Mouse (Mus musculus) gastrocnemius, postnatal 4 days (tissue): ENCODE measurements around the gene Mad2l2. TPM values are rescaled to one million over a fixed set of nuclear protein-coding genes. Genes with fewer than 3 reads are reported as not detected.

Experiments used
- DNase-seq, 2 experiments: peaks; one replicate each; pipeline ENCODE4 v3.0.0; 2021 to 2022; ENCODE audit warnings: low spot score in 2 of 2, mixed read lengths in 2 of 2
- long read RNA-seq, 2 experiments: library from polyadenylated mRNA; stranded (forward); transcript quantifications; one replicate each; pipeline ENCODE4 v2.0.0; 2021
- total RNA-seq, 2 experiments: library from RNA; stranded (reverse); gene quantifications; 2 replicates each; pipeline ENCODE4 v1.2.3; 2021

The Mad2l2 gene
- total RNA-seq = 10 to 100 TPM; 19.0 to 20.4 TPM
- long read RNA-seq, experiment 1, transcript Mad2l2-202 (10 exons, 1,162 nt) = minor isoform, 6 of 36 reads
- long read RNA-seq, experiment 1, transcript Mad2l2-201 (8 exons, 1,535 nt) = major isoform, 14 of 36 reads
- long read RNA-seq, experiment 1, partial matches to known transcripts = 0 of 36 reads
- long read RNA-seq, experiment 1, other reads (novel, unspliced or antisense) = 13 of 36 reads
- long read RNA-seq, experiment 2, transcript Mad2l2-201 (8 exons, 1,535 nt) = major isoform, 13 of 26 reads
- long read RNA-seq, experiment 2, transcript Mad2l2-203 (8 exons, 949 nt) = minor isoform, 5 of 26 reads
- long read RNA-seq, experiment 2, partial matches to known transcripts = 0 of 26 reads
- long read RNA-seq, experiment 2, other reads (novel, unspliced or antisense) = 7 of 26 reads

DNA sequence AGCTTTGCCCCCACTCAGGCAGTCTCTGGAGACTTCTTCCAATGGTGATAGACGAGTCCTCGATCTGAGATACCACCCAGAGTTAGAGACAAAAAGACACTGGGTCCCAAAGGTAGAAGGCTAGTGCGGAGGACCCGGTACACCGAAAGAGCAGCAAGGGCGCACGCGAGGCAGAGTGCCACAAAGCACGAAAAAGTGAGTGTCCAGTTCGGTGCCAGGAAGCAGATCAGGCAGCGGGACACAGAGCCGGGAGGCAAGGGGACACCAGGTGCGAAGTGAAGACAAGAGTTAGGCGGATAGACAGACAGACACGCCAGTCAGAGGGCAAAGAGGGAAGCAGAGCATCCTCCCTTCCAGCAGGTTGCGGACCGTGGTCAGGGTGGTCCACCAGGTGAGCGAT is at the start of gene Mad2l2:
Mad2l2 (plus strand) TSS at position 252 of the 400 bp plus-strand sequence.
- no peak for DNase-seq

DNA sequence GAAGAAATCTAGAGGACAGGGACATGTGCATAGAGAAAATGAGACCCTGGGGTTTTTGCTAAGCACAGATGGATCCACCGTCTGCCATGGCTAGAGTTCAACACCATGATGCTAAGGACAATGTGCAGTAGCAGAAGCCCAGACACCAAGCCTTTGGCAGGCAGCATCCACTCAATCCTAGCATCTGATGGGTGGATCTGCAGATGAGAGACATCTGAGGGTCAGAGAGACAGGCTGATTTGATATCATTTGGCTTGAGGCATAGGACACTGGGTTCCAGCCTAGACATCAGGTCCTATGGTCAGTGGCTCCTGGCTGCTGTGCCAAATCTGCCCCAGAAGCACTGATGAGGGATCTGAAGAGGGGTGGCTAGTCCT is 49.6 kb upstream of the Mad2l2 start:
- no peak for DNase-seq

- DNase-seq = no peak
Measured at GRCm38 (mm10) chr4:148081201-148081600, 49.0 kb upstream of the Mad2l2 start.

- peak in 1 of 2 experiments; percentile 61 for DNase-seq
Measured at GRCm38 (mm10) chr4:148082257-148083044, 47.7 kb upstream of the Mad2l2 start.

- DNase-seq = peak in 1 of 2 experiments; percentile 47
Measured at GRCm38 (mm10) chr4:148083176-148083899, 46.8 kb upstream of the Mad2l2 start.

- peak in 1 of 2 experiments; percentile 62 for DNase-seq
Measured at GRCm38 (mm10) chr4:148084261-148084714, 45.9 kb upstream of the Mad2l2 start.

DNA sequence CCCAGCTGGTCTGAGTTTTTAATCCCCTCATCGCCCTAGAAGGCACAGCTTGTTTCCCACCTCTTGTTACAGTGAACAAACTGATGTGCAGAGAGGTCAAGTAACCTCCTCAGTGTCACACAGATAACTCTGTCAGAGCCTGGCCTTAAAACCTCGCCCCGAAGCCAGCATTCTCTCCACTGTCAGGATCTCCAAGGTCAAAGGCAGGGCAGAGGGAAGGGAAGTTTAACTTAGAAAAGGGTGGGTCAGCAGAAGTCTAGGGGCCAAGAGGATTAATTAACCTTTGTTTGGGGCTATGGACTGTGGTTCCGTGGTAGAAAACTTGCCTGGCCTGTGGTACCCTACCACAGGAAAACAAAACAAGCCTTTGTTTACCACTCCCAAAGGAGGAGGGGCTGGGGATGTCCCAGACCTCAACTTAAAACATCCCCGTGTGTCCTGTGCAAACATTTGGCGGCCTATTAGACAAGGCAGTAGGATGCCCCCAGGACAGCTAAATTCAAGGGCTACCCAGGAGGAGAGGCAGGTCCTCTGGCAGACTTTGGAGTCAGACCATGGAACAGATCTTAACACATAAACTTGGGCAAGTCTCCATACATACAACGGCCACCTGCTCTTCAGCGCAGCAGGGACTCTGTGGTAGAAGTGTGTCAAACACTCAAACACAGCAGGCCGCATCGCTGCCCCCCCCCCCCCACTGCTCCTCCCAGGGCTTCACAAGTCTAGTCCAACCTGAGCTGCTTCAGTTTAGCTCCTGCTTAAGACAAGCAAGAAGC is 44.9 kb upstream of the Mad2l2 start:
- DNase-seq = no peak

- DNase-seq = no peak
Measured at GRCm38 (mm10) chr4:148085907-148086305, 44.3 kb upstream of the Mad2l2 start.

DNA sequence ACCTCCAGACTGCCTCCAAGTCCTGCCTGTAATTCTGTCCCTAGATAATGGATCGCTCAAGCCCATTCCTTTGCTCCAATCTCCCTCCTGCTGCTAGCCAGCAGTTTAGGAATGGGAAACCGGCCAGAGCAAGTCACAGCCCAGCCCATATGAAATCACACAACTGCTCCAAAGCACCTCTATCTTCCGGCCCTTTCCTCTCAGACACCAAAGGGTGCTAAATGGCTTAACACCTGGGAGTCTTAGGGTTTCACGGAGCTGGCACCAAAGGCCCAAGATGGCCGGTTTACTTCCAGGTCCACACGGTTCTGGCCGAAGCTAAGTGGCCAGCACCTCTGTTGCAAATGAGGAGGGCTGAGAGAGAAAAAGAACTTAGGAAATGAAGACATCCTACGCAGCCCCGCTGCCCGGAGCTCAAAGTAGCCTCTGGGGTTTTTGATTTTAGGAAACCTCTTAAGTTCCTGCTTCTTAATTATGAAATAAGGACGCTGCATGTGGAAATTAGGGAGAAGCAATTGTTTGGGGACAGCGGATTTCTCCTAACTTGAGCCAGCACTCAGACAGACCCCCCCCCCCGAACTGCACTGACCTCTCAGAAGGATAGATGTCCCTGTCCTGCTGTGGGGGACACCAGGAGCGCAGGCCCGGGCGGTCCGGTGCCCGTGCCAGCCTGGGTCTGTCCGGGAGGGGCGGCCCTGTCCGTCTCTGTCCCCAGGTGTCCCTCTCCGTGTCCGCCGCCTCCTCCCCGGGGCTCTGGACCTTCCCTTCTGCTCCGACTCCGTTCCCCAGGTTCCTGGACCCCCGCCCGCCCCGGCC is 42.9 kb upstream of the Mad2l2 start:
- DNase-seq = peak in 1 of 2 experiments; percentile 49

DNA sequence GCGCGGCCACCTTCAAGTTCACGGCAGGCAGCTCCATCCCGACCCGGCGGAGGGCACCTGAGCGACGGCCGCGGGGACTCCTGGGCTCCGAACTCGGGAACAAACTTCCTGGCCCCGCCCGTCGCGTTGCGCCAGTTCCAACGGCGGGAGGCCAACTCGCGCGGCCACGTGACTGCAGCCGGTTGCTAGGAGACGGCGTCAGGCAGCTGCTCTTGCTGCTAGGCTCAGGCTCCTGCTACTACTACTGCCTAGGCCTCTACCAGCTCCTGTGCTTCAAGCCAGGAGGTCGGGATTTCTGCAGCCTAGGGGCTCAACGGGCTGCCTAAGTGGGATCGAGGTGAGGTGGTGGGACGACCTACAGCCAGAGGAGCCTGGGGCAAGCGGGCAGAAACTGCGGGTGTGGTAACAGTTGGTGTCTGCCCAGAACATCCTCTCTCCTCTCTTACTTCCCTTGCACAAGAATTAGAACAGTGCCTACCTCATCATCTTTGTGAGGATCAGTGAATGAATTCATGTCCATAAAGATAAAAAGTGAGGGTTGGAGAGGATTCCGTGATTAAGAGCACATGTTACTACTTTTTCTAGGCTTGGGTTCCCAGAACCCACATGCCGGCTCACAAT is 42.2 kb upstream of the Mad2l2 start, which contains the start of gene Agtrap:
Agtrap (minus strand) TSS at position 125 of the 621 bp plus-strand sequence.
- DNase-seq = peak; percentile 93 to 97

GRCm38 (mm10) chr4:148089166-148089565 is 41.0 kb upstream of the Mad2l2 start:
- DNase-seq = no peak

- DNase-seq = no peak
Measured at GRCm38 (mm10) chr4:148091181-148091580, 39.0 kb upstream of the Mad2l2 start.

DNA sequence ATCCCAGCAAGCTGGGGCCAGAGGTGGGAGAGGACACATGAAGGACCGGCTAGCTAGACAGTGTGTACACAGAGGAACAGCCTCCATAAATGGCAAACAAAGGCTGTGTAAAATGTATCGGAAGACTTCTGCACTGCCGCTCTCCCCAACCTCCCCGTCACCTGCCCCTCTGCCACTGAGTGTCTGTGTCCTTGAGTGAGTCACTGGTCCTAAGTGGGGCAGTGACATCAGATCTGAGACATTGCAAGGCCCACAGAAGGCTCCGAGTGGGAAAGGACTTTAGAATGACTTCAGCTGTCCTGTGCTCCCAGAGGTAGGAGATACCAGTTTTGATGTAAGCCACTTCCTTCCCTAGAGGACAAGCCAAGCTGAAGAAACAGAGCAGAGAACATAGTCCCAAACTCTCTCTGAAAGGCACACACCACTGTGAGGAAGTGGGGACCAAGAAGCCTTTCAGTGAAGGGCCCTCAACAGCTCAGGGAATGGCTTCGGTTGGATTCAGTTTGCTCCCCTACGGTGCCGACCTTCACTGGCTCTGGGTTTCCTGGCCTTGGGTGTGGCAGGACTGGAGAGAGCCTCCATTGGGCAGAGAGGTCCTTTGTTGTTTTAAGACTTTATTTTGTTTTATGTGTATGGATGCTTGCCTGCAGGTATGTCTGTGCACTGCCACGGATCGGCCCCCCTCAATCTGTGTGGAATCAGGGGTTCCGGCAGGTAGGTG is 37.5 kb upstream of the Mad2l2 start:
- DNase-seq = no peak

- no peak for DNase-seq
Measured at GRCm38 (mm10) chr4:148094161-148094560, 36.0 kb upstream of the Mad2l2 start.

GRCm38 (mm10) chr4:148095081-148095480 is 35.1 kb upstream of the Mad2l2 start:
- DNase-seq = no peak

GRCm38 (mm10) chr4:148097936-148098335 is 32.2 kb upstream of the Mad2l2 start:
- no peak for DNase-seq

DNA sequence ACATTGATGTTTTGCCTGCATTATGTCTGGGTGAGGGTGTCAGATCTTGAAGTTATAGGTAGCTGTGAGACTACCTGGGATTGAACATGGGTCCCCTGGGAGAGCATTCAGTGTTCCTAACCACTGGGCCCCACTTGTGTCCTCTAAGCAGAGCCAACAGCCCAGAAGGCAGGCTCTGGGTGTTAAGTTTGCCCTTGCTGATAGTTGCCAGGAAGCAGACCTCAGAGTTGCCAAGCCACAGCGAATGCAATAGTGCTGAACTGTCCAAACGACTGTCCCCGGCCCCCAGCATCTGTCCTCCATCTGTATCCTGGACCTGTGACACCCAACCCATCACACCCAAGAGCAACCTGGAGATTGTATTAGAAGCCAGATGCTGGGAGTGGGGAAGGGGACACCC is 31.5 kb upstream of the Mad2l2 start:
- no peak for DNase-seq

DNA sequence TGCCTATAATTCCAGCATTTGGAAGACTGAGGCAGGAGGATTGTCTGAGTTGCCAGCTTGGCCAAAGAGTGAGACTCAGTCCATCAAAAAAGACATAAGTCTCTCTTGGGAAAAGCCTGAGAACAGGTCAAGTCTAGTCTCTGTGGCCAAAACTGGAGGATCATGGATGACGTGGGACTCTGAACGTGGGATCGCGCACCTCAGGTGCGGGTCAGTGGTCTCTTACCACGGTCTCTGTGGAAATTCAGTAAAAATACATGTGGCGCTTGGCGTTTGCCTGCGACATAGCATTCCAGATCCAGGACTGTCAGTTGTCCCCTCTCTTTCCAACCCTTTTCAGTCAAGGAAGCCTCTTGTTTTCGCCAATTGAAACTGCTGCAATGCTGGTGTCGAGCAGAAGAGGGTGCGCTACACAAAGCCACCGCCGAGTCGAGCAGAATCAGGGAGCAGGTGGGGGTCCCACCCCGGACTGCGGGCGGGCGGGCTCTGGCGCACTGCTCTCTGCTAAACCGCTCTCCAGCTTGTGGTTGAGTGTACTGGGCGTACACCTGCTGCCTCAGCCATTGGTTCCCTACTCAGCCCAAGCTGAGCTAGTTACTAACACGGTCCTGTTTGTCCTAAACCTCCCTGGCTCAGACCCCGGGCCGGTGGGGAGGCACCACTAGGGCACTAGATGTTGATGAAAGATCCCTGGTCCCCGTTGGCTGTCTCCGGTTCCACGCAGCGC is 28.2 kb upstream of the Mad2l2 start:
- DNase-seq = peak in 1 of 2 experiments; percentile 53
